Mouse (Mus musculus): Measurements from ENCODE around the gene Map3k7. TPM values are rescaled to one million over a fixed set of nuclear protein-coding genes. Genes with fewer than 3 reads are reported as not detected.

Map3k7 gene
- polyA plus RNA-seq, 1 experiment from 2014 or later: 23.7 TPM

DNA sequence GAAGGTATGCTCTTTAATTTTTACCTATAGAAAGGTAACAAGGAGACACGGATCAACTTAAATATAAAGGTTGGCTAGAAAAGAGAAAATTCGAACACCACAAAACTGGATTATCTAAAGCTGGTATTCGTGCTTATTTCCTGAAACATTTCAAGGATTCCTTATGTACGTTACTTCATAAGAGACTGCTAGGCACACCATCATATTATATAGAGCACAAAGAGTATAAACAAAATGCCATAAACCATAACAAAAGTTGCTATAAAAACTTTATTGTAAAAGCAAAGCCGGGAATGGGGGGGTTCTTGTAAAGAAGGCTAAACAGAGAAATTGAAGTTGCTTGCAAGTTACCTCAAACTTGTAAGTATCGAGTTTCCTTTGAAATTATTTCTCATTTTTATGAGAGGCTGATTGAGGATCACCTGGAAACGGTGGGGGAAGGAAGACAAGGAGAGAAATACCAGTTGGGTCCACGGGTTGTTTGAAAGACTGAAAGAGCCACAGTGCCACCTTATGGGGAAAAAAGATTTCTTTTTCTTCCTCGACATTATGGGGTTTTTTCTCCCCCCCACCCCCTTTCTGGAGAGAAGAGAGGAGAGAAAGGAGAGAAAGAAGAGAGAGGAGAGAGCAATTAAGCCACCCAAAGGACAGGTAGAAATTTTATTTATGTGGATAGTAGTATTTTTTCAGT, 25.3 kb upstream of the Map3k7 start:
- H3K4me1 ChIP-seq (replicated peaks): peaks cover 26% of the 10 kb centered on the region
- H3K9me3 ChIP-seq: no peaks in the 10 kb centered on the region
- no peak overlapping the region for H3K27ac ChIP-seq (replicated peaks)
- no peak overlapping the region for H3K4me2 ChIP-seq
- H3K36me3 ChIP-seq: no peaks in the 10 kb centered on the region
- WGBS: 29% methylated on average over 9 of the region's 9 CpGs
- peaks cover 11% of the 10 kb centered on the region; the same call in 1 of the 2 replicates for H3K27me3 ChIP-seq
- H3K4me3 ChIP-seq: no peak overlapping the region
- ATAC-seq (ENCODE audit: low read depth): peak; percentile 34; the same call in 1 of the 2 replicates
- H3K9ac ChIP-seq: no peak overlapping the region

DNA sequence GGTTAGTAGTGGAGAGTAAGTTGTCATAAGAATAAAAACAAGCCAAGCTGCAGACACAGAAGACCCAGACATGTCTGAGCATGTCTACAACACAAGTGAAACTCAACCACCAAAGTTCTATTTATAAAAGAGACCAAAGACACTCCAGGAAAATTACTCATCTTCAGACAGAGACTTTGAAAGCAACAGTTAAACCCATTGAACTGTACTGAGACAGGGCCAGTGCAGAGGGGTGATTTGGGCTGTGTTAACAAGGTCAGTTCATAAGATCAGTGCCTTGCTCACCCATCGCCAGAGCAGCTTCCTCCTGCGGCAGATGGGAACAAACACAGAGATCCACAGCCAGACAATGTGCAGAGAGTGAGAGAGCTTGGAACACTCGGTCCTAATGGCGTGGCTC, 22.3 kb upstream of the Map3k7 start:
- 65% methylated on average over 4 of the region's 4 CpGs for WGBS

GRCm38 (mm10) chr4:31943045-31943444, 20.9 kb upstream of the Map3k7 start:
- no peak for ATAC-seq (ENCODE audit: low read depth)
- 87% methylated on average over 2 of the region's 2 CpGs for WGBS
- Histone ChIP-seq H3K4me3 (no peak overlapping the region), H3K4me1 (replicated peaks) (peaks cover 3% of the 10 kb centered on the region; the same call in 1 of the 2 replicates), H3K36me3 (no peaks in the 10 kb centered on the region), H3K9me3 (no peaks in the 10 kb centered on the region), H3K27me3 (peaks cover 8% of the 10 kb centered on the region; the same call in 1 of the 2 replicates), H3K27ac (replicated peaks) (no peak overlapping the region), H3K4me2 (no peak overlapping the region), H3K9ac (no peak overlapping the region)

More for the DNA sequence above, 22.3 kb upstream of the Map3k7 start:
- H3K4me3 ChIP-seq: no peak overlapping the region
- no peak overlapping the region for H3K9ac ChIP-seq
- ATAC-seq (ENCODE audit: low read depth): no peak
- H3K9me3 ChIP-seq: no peaks in the 10 kb centered on the region
- no peak overlapping the region for H3K27ac ChIP-seq (replicated peaks)
- H3K36me3 ChIP-seq: no peaks in the 10 kb centered on the region
- H3K27me3 ChIP-seq: peaks cover 8% of the 10 kb centered on the region; the same call in 1 of the 2 replicates
- no peak overlapping the region for H3K4me2 ChIP-seq
- peaks cover 17% of the 10 kb centered on the region for H3K4me1 ChIP-seq (replicated peaks)

GRCm38 (mm10) chr4:31964194-31964875, 438 bp downstream of the Map3k7 start:
- Histone ChIP-seq H3K9me3 (no peaks in the 10 kb centered on the region), H3K4me3 (peak overlapping the region; percentile 84), H3K27me3 (no peaks in the 10 kb centered on the region), H3K4me1 (replicated peaks) (peaks cover 27% of the 10 kb centered on the region), H3K36me3 (no peaks in the 10 kb centered on the region), H3K4me2 (peak overlapping the region; percentile 90), H3K9ac (peak overlapping the region; percentile 91), H3K27ac (replicated peaks) (peak overlapping the region; percentile 98)
- under 1% methylated on average over 47 of the region's 47 CpGs for WGBS
- ATAC-seq (ENCODE audit: low read depth): peak; percentile 6; the same call in 1 of the 2 replicates

DNA sequence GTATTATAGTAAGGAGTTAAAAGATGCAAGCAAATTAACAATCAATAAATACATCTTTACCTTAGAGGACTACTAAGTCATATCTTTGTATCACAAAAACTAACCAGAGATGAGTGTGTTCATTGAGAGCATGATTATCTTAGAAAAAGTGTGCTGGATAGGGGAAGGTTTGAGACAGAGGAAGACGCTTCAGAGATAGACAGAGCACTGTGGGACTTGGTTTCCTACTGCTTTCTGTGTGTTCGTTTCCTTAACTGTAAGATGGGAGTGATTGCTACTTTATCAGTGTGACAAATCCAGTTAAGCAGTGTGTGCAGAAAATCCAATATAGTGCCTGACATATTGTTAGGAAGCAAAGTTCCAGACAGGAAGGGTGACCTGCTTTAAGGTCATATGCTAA, 1.3 kb downstream of the Map3k7 start:
- H3K9ac ChIP-seq: peak overlapping the region; percentile 91; the same call in 1 of the 2 replicates
- no peaks in the 10 kb centered on the region for H3K9me3 ChIP-seq
- H3K4me3 ChIP-seq: peak overlapping the region; percentile 84
- peaks cover 27% of the 10 kb centered on the region for H3K4me1 ChIP-seq (replicated peaks)
- H3K36me3 ChIP-seq: no peaks in the 10 kb centered on the region
- no peaks in the 10 kb centered on the region for H3K27me3 ChIP-seq
- no peak for ATAC-seq (ENCODE audit: low read depth)
- WGBS: 51% methylated on average over 2 of the region's 2 CpGs
- H3K4me2 ChIP-seq: peak overlapping the region; percentile 90
- H3K27ac ChIP-seq (replicated peaks): no peak overlapping the region

GRCm38 (mm10) chr4:31971437-31971836, 7.5 kb downstream of the Map3k7 start:
- Histone ChIP-seq H3K9ac (no peak overlapping the region), H3K27me3 (no peaks in the 10 kb centered on the region), H3K36me3 (peaks cover 3% of the 10 kb centered on the region; the same call in 1 of the 2 replicates), H3K27ac (replicated peaks) (no peak overlapping the region), H3K4me3 (no peak overlapping the region), H3K4me2 (no peak overlapping the region), H3K9me3 (no peaks in the 10 kb centered on the region), H3K4me1 (replicated peaks) (0 out of 2 replicates have a peak, but pooled peaks cover 4% of the 10 kb centered on the region)
- 91% methylated on average over 1 of the region's 1 CpGs for WGBS
- no peak for ATAC-seq (ENCODE audit: low read depth)

DNA sequence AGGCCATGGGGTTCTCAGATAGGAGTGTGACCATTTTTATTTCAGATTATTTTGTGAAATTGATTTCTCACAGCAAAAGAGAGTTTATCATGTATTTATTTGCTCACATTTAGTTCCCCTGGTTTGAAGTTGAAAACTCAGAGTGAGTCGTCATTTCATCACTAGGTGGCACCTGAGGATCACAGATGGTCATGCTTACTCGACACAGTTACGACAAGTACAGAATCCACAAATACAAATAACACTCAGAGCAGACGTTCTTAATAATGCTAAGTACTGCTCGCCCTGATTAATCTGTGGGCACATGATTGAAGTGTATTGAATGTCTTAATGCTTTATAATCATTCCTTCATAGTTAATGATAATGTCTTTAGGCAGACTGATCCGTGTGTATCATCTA, 8.3 kb downstream of the Map3k7 start:
- no peak for ATAC-seq (ENCODE audit: low read depth)
- no peaks in the 10 kb centered on the region for H3K9me3 ChIP-seq
- H3K4me3 ChIP-seq: no peak overlapping the region
- H3K4me1 ChIP-seq (replicated peaks): 0 out of 2 replicates have a peak, but pooled peaks cover 4% of the 10 kb centered on the region
- H3K36me3 ChIP-seq: peaks cover 10% of the 10 kb centered on the region
- H3K27ac ChIP-seq (replicated peaks): no peak overlapping the region
- 64% methylated on average over 6 of the region's 6 CpGs for WGBS
- H3K27me3 ChIP-seq: no peaks in the 10 kb centered on the region
- H3K9ac ChIP-seq: no peak overlapping the region
- no peak overlapping the region for H3K4me2 ChIP-seq

DNA sequence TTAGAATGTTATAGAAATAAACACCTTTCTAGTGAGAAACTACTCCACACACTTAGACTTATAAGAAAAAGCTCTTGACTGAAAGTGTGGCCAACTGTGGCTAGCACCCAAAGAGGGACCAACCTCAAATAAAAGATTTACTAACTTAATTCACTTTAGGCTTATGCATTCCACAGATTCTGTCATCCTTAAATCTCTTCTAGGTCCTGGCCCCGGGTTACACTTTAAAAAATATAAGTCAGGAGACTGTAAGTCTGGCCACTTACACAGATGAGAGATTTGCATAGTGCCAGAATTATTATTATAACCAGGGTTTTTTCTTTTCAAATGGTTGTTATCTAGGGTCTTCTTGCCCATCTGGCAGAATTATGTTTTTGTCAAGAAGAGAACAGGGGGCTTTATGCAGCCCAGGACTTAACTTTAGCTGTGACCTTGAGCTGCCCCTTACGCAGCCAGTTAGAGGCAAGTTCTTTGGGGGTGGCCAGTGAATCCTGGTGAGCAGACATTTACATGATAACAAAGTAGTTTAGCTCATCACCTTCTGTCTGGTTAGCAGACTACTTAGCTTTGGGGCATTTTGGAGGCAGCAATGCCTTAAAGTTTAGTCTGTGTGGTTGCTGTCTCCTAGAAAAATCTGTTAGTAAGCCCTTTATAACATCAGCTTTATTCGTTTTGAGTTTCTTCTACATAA, 11.5 kb downstream of the Map3k7 start:
- H3K36me3 ChIP-seq: peaks cover 35% of the 10 kb centered on the region
- no peak overlapping the region for H3K4me2 ChIP-seq
- no peak overlapping the region for H3K9ac ChIP-seq
- no peak overlapping the region for H3K4me3 ChIP-seq
- H3K27ac ChIP-seq (replicated peaks): no peak overlapping the region
- WGBS: 67% methylated on average over 3 of the region's 3 CpGs
- no peak for ATAC-seq (ENCODE audit: low read depth)
- H3K27me3 ChIP-seq: no peaks in the 10 kb centered on the region
- H3K9me3 ChIP-seq: no peaks in the 10 kb centered on the region
- H3K4me1 ChIP-seq (replicated peaks): 0 out of 2 replicates have a peak, but pooled peaks cover 4% of the 10 kb centered on the region

GRCm38 (mm10) chr4:31981863-31982262, 18.0 kb downstream of the Map3k7 start:
- H3K4me2 ChIP-seq: no peak overlapping the region
- H3K4me1 ChIP-seq (replicated peaks): no peaks in the 10 kb centered on the region
- 95% methylated on average over 8 of the region's 8 CpGs for WGBS
- H3K9me3 ChIP-seq: no peaks in the 10 kb centered on the region
- no peak overlapping the region for H3K9ac ChIP-seq
- no peaks in the 10 kb centered on the region for H3K27me3 ChIP-seq
- ATAC-seq (ENCODE audit: low read depth): no peak
- H3K4me3 ChIP-seq: no peak overlapping the region
- peaks cover 63% of the 10 kb centered on the region for H3K36me3 ChIP-seq
- H3K27ac ChIP-seq (replicated peaks): no peak overlapping the region

DNA sequence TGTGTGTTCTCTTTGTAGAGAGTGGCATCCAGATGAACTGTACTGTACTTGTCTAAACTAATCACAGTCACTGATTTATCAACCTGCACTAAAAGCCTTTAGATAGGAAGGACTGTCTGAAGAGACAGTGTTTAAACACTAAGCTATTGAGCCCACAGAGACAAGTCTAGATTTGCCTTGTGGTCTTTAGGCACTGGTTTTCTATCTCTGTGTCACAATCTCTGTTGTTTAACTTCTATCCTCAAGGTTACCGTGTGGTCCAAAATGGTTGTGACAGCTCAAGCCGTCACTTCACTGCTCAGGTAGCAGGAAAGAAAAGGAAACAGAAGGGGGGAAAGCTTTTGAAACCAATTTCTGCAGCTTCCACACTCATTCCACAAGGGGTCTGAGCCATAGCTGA, 29.5 kb downstream of the Map3k7 start:
- Histone ChIP-seq H3K9ac (no peak overlapping the region), H3K4me2 (no peak overlapping the region), H3K27me3 (no peaks in the 10 kb centered on the region), H3K4me1 (replicated peaks) (no peaks in the 10 kb centered on the region), H3K27ac (replicated peaks) (no peak overlapping the region), H3K36me3 (peaks cover 69% of the 10 kb centered on the region), H3K4me3 (no peak overlapping the region), H3K9me3 (no peaks in the 10 kb centered on the region)
- no peak for ATAC-seq (ENCODE audit: low read depth)
- 93% methylated on average over 2 of the region's 2 CpGs for WGBS

DNA sequence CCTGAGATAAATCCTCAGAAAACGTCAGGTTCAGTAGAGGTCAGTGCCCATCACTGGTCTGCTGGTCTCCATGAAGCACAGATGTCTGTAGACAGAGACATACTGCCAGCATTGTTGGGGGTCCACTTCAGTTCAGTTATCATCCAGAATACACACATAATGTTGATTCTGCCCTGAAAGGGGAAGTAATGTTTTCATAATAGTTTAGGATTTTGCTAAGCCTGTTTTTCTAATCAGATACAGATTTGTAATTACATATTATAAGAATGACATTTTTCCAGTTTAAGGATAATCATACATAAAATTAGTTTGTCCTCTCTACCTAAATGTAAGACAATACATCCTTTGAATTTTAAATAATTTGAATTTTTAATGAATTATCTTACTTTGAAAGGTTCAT, 30.0 kb downstream of the Map3k7 start:
- Histone ChIP-seq H3K27me3 (no peaks in the 10 kb centered on the region), H3K4me1 (replicated peaks) (no peaks in the 10 kb centered on the region), H3K4me2 (no peak overlapping the region), H3K36me3 (peaks cover 64% of the 10 kb centered on the region), H3K27ac (replicated peaks) (no peak overlapping the region), H3K9ac (no peak overlapping the region), H3K9me3 (no peaks in the 10 kb centered on the region), H3K4me3 (no peak overlapping the region)
- no peak for ATAC-seq (ENCODE audit: low read depth)
- 68% methylated on average over 1 of the region's 1 CpGs for WGBS

DNA sequence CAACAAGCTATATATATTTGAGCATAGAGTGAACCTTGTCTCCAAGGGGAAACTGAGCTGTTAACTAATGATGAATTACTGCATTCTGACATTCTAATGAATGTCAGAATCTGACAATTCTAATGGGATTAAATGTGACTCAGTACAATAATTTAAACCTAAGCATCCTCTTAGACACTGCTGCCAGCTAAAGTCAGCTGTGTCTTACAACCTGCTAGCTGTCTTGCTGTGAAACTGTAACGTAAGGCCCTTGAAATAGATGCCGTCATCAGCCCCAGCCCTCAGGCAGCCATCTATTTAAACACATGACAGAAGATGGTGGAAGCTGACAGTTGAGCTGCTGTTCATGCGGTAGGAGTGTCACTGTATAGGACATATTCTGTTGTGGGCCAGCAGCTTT, 37.6 kb downstream of the Map3k7 start:
- Histone ChIP-seq H3K4me3 (no peak overlapping the region), H3K9ac (no peak overlapping the region), H3K4me1 (replicated peaks) (0 out of 2 replicates have a peak, but pooled peaks cover 4% of the 10 kb centered on the region), H3K4me2 (no peak overlapping the region), H3K27ac (replicated peaks) (no peak overlapping the region), H3K9me3 (no peaks in the 10 kb centered on the region), H3K36me3 (peaks cover 33% of the 10 kb centered on the region), H3K27me3 (no peaks in the 10 kb centered on the region)
- WGBS: 47% methylated on average over 3 of the region's 3 CpGs
- ATAC-seq (ENCODE audit: low read depth): no peak

Data from neural tube, embryonic 13.5 days (tissue).